Mouse (Mus musculus): ENCODE measurements around the gene Sbk2. TPM values are rescaled to one million over a fixed set of nuclear protein-coding genes. Genes with fewer than 3 reads are reported as not detected.

Gene Sbk2
- total RNA-seq, 2 experiments from 2014 or later, result 22.4 to 28.7 TPM

DNA sequence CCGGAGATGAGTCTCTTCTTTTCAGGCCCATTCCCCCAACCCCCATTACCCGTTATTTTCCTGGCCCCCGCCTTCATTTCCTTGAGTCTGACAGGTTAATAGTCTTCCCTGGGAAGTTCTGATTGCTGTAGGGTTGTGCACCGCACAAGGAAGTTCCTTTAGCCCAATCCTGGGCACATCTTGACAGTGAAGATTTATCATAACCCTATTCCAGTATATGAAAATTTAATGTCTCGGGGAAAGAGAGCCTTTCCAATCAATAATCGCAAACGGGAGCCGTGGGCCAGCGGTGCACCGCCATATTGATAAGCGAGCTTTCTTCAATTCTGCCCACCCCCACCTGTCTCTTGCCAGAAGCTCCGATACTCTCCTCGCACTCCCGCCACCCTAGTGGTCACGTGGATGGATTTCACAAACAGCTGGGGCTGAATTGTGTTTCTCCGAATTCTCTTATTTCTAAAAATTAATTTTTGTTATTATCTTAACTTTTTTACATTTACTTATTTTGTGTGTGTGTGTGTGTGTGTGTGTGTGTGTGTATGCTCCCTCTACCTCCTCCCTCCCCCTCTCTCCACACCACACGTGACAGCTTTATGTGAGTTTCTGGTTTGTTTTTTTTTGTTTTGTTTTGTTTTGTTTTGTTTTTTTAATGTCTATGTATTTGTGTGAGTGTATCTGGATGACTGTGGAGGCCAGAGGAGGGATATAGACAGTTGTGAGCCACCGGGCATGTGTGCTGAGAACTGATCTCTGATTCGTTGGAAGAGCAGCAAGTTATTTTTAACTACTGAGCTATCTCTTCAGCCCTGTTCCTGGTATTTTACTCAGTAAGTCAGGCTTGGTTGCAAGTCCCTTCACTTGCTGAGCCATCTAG, 64.3 kb downstream of the Sbk2 start:
- no peak for DNase-seq (ENCODE audit: low spot score)
- intact Hi-C loops (cut with DNase I), result no loop called here

DNA sequence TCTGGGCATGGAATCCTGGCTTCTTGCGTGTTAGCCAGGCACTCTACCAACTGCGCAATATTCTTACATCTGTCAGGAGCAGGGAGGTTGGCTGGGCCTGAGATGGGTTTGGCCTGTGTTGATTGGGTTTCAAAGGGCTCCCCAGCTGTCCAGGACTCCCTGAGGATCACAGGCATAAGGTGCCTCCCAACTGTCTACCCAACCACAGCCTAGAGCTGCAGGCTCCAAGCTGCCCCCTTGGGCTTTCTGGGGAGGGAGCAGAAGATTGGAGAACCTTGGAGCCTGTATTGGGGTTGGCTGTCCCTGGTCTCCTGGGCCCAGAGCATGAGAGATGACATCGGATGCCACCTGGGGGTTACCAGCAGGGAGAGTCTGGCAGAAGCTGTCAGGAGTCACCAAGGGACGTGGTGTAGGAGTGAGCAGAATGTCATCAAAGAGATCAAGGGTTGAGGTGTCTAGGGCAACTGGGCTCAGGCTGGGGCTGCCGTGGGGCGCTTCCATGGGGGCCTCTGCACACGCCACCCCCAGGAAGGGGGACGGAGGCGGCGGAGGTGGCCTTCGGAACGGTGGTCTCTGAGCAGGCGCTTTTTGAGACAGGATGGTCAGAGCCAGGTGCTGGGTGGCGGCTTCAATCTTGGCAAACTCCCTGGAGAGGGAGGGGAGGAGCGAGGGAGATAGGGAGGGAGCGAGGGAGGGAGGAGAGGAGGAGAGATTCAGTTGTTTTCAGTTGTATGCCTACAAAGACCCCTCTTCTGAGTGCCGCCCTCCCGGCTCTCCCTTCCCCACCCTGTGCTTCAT, 65.2 kb downstream of the Sbk2 start:
- DNase-seq (ENCODE audit: low spot score), result no peak
- intact Hi-C loops (cut with DNase I), result no loop called here

DNA sequence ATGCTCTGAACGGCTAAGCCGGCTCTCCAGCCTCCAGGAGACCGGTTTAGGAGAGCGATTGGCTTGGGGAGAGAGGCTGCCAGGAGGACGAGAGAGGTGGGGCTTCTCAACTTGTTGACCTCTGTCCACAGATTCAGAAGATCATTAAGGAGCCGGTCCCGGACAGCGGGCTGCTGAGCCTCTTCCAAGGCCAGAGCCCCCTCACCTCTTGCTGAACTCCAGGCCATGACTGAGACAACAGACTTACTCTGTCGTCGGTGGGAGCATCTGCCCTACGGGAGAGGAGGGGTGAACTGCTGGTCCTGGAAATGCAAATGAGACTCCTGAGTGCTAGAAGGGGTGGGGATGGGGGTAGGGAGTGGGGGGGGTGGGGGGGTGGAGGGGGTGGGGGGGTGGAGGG, 69.0 kb downstream of the Sbk2 start:
- no peak for DNase-seq (ENCODE audit: low spot score)
- intact Hi-C loops (cut with DNase I), result no loop called here

Other genes starting within 250 kb of the Sbk2 start
- gene Tmem150b, start 239.2 kb downstream of the Sbk2 start, total RNA-seq (2021), result under 1 TPM; 0.22 to 0.23 TPM
- gene Kmt5c, start 224.3 kb downstream of the Sbk2 start, total RNA-seq (2021), result 10 to 100 TPM; 16.4 to 20.7 TPM
- gene Cox6b2, start 211.3 kb downstream of the Sbk2 start, total RNA-seq (2021), result 1 to 10 TPM; 1.5 to 1.7 TPM
- not detected for gene Fam71e2, start 193.1 kb downstream of the Sbk2 start, total RNA-seq (2021)
- under 1 TPM in 1 of 2 experiments, not detected in 1; 0.26 TPM for gene Il11, start 181.5 kb downstream of the Sbk2 start, total RNA-seq (2021)
- not detected for gene Tmem190, start 181.5 kb downstream of the Sbk2 start, total RNA-seq (2021)
- gene Tmem238, start 174.8 kb downstream of the Sbk2 start, total RNA-seq (2021), result 1 to 10 TPM; 3.5 to 4.3 TPM
- gene Rpl28, start 171.5 kb downstream of the Sbk2 start, total RNA-seq (2021), result 100 to 1,000 TPM; 489 to 533 TPM
- gene Ube2s, start 151.8 kb downstream of the Sbk2 start, total RNA-seq (2021), result 10 to 100 TPM; 84.6 to 93.3 TPM
- gene Shisa7, start 119.7 kb downstream of the Sbk2 start, total RNA-seq (2021), result under 1 TPM in 1 of 2 experiments, not detected in 1; 0.08 TPM
- gene Isoc2b, start 94.1 kb downstream of the Sbk2 start, total RNA-seq (2021), result 1 to 10 TPM; 3.5 to 5.3 TPM
- 10 to 100 TPM; 40.5 to 44.4 TPM for gene Isoc2a, start 87.3 kb downstream of the Sbk2 start, total RNA-seq (2021)
- not detected for gene Gm36210, start 57.9 kb downstream of the Sbk2 start, total RNA-seq (2021)
- gene Zfp628, start 49.2 kb downstream of the Sbk2 start, total RNA-seq (2021), result 1 to 10 TPM; 7.9 to 8.1 TPM
- gene Nat14, start 42.4 kb downstream of the Sbk2 start, total RNA-seq (2021), result 1 to 10 TPM; 3.8 to 5.4 TPM
- 1 to 10 TPM; 3.8 to 4.3 TPM for gene Ssc5d, start 38.6 kb downstream of the Sbk2 start, total RNA-seq (2021)
- 10 to 100 TPM; 46.1 to 48.7 TPM for gene Sbk3, start 6.8 kb upstream of the Sbk2 start, total RNA-seq (2021)
- 10 to 100 TPM; 14.9 to 18.0 TPM for gene Zfp579, start 31.8 kb upstream of the Sbk2 start, total RNA-seq (2021)
- 1 to 10 TPM; 8.7 to 9.0 TPM for gene Zfp524, start 50.0 kb upstream of the Sbk2 start, total RNA-seq (2021)
- 10 to 100 TPM; 13.6 to 24.2 TPM for gene Fiz1, start 50.3 kb upstream of the Sbk2 start, total RNA-seq (2021)
- not detected for gene Gm44973, start 51.1 kb upstream of the Sbk2 start, total RNA-seq (2021)
- 10 to 100 TPM; 12.8 to 15.4 TPM for gene Zfp865, start 56.0 kb upstream of the Sbk2 start, total RNA-seq (2021)
- gene Ccdc106, start 56.1 kb upstream of the Sbk2 start, total RNA-seq (2021), result under 1 TPM; 0.28 to 0.31 TPM
- gene 4632433K11Rik, start 69.7 kb upstream of the Sbk2 start, total RNA-seq (2021), result not detected
- gene Zfp784, start 74.0 kb upstream of the Sbk2 start, total RNA-seq (2021), result 1 to 10 TPM; 5.3 to 6.1 TPM
- gene Zfp580, start 87.1 kb upstream of the Sbk2 start, total RNA-seq (2021), result 1 to 10 TPM; 5.6 to 5.8 TPM
- 10 to 100 TPM; 66.9 to 71.1 TPM for gene U2af2, start 97.7 kb upstream of the Sbk2 start, total RNA-seq (2021)
- 100 to 1,000 TPM; 178 to 187 TPM for gene Epn1, start 115.8 kb upstream of the Sbk2 start, total RNA-seq (2021)
- gene Rfpl4, start 152.5 kb upstream of the Sbk2 start, total RNA-seq (2021), result not detected
- gene Rasl2-9, start 161.5 kb upstream of the Sbk2 start, total RNA-seq (2021), result 1 to 10 TPM; 5.8 to 6.2 TPM
- not detected for gene Vmn1r55, start 185.3 kb upstream of the Sbk2 start, total RNA-seq (2021)
- not detected for gene Vmn1r56, start 232.3 kb upstream of the Sbk2 start, total RNA-seq (2021)

Data from heart, postnatal 25 days (tissue).